Mouse (Mus musculus) adipocyte (in vitro differentiated cells): Measurements from ENCODE around the gene Heg1.

Source experiments
- DNase-seq: peaks from one replicate; pipeline ENCODE4 v3.0.0-alpha.2; 2016; ENCODE audit warnings: low spot score

The Heg1 gene

DNA sequence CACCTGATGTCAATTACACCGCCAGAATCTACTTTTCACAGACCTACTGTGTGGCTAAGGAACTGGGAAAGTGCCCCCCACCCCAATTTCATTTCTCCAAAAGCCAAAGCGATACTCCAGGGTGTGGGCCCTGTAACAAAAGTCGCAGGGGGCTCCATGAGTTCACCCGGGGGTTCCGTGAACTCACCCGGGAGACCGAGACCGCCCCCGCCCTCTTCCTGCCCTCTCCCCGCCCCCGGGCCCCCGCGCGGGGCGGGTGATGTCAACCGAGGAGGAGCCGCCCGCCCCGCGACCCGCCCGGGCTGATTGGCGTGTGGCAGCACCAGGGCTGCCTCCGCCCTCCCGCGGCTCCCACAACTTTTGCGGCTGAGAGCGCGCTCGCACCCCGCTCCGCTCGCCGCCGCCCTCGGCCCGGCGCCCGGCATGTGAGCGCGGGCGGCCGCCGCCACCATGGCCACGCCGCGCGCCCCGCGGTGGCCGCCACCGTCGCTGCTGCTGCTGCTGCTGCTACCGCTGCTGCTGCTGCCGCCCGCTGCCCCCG lies at the start of gene Heg1:
Heg1 (plus strand) TSS at position 209 of the 541 bp plus-strand sequence.
- DNase-seq = peak; percentile 73

DNA sequence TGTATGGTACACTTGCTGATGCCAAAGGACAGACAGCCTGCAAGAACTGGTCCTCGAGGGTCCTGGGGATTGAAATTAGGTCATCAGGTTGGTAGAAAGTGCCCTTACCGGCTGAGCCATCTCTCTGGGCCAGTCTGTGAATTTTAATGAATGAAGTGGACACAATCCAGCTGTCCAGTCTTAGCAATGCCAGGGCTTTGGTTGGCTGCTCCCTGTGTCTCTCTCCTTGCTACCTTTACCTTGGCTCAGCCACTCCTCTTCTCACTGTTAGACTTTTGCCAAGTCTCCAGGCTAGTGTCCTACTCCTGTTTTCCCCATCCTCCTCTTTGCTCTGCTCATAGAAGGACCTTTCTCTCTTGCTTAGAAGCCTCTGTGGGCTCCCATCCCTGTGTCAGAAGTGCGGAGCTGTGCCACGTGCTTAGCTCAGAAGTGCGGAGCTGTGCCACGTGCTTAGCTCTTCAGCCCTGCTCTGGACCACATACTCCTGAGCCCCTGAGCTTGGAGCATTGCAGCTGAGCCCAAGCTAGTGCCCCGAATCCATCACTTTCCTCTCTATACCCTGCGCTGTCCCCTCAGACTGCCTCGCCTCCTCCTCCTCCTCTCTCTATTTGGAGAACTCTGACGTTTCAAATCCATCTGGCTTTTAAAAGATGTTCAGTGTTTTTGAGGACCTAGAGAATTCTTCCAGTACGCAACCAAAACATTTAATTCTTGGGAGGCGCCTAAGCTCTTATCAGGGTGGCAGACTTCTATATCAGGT lies 48.2 kb upstream of the Heg1 start:
- no peak for DNase-seq

DNA sequence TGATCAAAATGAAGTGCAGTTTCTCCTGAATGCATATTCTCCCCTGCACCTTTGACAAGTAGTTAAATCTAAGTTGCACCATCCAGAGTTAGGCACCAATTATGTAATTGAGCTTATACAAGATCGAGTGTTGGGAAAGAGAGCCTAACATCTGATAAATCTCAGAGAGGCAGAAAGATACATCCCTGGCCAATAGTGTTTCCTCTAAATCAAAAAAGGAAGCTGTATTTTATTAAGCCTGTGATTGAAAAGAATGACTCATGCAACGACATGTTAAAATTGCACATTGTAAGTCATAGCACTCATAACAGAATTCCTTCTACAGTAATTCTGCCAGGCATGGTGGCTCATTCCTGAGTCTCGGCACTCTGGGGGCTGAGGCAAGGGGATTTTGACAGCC lies 42.4 kb upstream of the Heg1 start:
- peak; percentile 33 for DNase-seq

DNA sequence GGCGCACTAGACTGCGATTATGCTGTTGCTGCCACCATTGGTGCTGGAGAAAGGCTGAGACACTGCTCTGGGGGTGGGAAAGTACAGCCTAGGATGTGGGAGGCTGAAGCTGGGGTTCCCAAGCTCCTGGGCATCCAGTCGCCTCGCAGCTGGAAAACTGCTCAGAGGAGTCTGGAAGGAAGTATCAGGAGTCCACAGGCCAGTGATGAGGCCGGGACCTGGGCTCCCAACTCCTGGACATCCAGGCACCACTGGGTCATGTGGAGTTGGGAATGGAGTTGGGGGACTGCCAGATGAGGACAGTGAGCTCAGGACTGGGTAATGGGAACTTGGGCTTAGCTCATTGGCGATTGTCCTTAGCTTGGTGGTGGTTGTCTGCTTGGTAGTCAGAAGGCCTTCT lies 31.1 kb upstream of the Heg1 start:
- DNase-seq = no peak

DNA sequence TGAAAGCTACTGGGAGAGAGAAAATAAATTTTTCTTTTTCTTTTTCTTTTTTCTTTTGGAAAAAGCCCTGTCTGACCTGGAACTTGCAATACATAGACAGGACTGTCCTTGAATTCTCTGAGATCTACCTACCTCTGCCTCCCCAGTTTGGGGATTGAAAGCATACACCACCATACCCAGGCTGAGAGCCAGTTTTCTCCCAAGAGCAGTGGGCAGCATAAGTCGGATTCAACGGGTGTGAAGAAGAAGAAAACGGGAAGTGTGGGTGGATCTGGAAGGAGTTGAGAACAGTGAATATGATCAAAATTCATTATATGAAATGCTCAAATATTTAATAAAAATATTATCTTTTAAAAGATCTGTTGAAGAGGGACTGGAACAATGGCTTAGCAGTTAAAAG lies 28.7 kb upstream of the Heg1 start:
- no peak for DNase-seq

GRCm38 (mm10) chr16:33657191-33657590 lies 27.0 kb upstream of the Heg1 start:
- no peak for DNase-seq

- no peak for DNase-seq
Measured at GRCm38 (mm10) chr16:33658121-33658520, 26.0 kb upstream of the Heg1 start.

- no peak for DNase-seq
Measured at GRCm38 (mm10) chr16:33659521-33659920, 24.6 kb upstream of the Heg1 start.

DNA sequence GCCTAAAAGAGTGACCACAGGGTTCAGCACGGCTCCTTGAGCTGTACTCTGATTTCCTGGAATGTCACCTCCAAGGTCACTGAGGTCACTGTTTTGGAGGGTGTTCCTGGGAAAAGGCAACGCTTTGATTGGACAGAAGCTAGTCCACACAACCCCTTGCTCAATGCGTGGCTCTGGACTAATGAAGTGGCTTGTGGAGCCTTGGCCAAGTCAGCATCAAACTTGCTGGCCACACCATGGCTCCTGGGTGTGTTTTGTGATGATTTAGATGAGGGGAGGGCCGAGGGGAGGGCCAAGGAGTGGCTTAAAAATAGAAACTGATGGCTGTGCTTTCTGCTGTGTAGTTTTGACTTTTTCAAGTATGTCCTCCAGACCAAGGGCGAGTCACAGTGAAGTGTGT lies 24.0 kb upstream of the Heg1 start:
- peak; percentile 53 for DNase-seq

DNA sequence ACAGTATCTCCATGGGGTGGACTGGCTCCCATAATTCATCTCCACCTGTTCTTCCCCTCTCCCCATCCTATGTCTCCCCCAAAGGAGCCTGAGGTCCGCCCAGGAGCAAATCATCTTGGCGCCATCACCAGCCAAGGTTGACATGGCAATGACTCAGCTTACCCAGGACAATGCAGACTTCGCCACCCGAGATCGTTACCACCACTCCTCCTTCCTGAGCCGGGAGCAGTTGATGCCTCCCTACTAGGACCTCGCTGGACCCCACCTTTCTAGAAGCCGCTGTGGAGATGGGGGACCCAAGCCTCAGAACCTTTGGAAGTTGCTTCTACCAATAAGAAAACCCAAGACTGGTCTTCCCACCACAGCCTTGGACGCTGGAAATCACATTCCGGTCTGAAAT lies 21.3 kb upstream of the Heg1 start:
- no peak for DNase-seq

GRCm38 (mm10) chr16:33666226-33666625 lies 17.9 kb upstream of the Heg1 start:
- no peak for DNase-seq

DNA sequence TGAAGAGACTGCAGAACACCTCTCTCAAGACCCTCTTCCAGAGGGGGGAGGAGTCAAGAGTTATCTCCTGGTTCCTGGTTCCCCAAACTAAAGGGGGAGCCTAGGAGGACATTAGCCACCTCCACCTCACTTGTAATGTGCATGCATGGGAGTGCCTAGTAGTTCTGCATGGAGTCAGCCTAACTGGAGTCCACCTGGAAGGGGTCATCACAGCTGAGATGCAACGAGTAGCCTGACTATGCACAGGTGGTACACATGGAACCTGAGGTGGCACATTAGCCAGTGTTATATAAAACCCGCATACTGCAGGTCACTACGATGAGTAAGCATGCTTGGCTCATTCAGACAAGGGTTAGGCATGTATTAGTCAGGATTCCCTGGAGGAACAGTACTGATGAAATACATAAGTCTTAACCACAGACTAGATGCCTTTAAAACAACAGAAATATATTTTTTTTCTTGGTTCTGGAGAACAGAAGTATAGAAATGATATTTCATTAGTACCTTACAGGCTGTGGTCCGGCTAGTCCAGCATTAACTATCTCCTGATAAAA lies 17.1 kb upstream of the Heg1 start:
- peak; percentile 53 for DNase-seq

- DNase-seq = no peak
Measured at GRCm38 (mm10) chr16:33668448-33668847, 15.7 kb upstream of the Heg1 start.

DNA sequence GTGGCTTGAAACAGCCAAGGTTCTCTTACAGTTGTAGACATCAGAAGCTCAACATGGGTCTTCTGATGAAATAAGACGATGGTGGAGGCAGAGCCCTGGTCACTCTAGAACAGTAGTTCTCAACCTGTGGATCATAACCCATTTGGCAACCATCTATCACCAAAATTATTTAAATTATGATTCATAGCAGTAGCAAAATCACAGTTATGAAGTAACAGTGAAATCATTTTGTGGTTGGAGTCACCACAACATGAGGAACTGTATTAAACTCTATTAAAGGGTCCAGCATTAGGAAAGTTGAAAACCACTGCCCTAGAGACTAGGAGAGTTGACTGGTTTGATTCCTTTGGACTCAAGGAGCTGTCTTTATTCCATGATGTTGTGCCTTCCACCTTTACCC lies 15.1 kb upstream of the Heg1 start:
- no peak for DNase-seq

DNA sequence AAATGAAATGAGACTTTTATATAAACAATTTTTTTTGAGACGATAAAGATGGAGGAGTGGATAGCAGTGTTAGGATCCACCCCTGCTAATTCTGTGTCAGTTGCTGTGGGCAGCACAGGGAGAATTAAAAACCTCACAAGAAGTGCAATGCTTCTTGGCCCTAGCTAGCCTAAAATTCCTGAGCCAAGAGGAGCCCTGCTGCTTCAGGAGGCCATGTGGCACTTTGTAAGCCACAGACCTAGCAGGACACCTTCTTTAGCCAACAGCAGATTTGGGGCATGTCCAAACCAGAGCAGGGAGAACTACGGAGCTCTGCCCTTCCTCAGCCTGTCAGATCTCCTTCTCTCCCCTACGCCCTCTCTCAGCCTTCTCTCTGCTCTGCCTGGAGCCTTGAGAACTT lies 13.8 kb upstream of the Heg1 start:
- peak; percentile 73 for DNase-seq

DNA sequence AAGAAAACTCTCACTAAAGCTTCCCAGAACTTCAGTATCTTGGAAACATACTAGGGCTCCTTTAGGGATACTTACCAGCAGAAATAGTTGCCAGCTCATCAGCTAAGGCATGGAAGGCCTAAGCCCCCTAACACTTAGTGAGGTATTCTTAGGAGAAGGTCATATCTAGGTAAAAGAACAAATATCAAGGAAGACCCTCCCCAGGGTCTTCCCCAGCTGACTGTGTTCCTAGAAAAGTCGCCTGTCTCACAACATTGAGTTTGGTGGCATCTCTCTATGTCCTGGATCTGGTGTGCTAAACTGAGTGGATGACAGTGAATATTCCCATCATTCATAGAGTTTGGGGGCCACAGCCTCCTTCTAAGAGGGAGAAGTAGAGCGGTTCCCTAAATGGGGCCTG lies 13.2 kb upstream of the Heg1 start:
- no peak for DNase-seq

DNA sequence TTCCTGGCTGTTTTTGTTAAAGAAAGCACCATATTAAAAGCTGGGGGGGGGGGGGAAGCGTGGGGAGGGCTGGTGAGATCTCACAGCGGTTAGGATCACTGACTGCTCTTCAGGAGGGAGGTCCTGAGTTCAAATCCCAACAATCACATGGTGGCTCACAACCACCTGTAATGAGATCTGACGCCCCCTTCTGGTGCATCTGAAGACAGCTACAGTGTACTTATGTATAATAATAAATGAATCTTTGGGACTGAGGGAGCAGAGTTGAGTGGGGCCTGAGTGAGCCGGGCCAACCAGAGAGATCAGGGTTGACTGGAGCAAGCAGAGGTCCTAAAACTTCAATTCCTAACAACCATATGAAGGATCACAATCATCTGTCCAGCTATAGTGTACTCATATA lies 12.0 kb upstream of the Heg1 start:
- no peak for DNase-seq

DNA sequence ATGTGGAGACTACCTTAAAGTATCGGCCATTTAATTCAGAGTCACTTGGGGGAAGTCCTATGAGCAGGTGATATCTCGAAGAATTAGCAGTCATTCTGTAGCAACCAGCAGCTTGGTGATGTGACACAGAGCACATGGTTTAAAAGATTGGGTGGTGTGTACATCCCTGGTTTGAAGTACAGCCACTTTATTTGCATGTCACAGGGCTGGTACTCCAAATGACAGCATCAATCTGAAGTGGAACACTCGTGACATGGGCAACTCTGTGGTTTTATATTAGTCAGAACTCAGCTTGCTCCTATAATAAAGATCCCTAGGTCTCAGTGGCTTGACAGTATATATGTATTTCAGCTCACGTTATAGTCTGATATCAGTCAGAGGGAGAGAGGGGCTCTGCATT lies 11.5 kb upstream of the Heg1 start:
- no peak for DNase-seq

- DNase-seq = no peak
Measured at GRCm38 (mm10) chr16:33673530-33674109, 10.6 kb upstream of the Heg1 start.

DNA sequence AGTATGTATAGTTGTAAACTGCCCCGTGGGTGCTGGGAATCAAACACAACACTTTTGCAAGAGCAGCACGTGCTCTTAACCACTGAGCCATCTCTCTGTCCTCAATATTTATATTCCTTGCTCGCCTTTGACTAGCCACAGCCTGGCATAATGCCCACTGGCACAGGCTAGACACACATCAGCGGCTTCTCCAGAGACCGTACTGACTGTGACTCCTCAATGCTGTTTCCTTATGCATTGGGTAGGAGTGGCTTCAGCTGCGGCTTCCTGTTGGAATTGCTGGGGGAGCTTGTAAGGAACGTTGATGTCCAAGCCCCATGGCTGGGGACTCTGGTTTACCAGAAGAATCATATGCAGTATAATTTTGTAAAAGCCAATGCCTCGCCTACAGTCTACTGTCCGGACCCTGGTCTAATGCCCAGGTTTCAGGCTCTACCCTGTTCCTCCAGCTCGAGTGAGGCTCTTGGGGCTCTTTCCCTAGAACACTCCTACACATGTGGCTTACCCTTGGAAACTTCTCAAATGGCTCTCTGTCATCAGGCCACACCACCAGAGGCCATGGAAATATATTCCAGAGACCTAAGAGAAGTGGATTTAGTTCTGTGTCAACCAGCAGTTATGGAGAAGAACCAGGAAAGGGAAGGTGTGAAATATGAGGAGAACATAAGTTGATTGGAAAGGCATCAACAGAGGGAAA lies 8.9 kb upstream of the Heg1 start:
- DNase-seq = peak; percentile 46

DNA sequence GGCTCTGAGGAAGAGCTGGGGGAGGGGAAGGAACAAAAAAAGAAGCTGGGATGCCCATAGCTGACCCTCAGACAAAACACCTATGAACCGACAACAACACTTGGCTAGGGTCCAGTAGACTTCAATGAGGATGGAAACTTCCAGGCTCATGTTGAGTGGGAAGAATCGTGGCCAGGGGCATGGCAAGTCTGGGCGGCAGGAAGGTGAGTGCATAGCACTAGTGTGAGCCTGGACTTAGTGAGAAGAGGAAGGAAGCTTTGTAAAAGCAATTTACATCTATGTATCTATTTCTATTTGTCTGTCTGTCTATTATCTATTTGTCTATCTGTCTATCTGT lies 8.4 kb upstream of the Heg1 start:
- DNase-seq = no peak

DNA sequence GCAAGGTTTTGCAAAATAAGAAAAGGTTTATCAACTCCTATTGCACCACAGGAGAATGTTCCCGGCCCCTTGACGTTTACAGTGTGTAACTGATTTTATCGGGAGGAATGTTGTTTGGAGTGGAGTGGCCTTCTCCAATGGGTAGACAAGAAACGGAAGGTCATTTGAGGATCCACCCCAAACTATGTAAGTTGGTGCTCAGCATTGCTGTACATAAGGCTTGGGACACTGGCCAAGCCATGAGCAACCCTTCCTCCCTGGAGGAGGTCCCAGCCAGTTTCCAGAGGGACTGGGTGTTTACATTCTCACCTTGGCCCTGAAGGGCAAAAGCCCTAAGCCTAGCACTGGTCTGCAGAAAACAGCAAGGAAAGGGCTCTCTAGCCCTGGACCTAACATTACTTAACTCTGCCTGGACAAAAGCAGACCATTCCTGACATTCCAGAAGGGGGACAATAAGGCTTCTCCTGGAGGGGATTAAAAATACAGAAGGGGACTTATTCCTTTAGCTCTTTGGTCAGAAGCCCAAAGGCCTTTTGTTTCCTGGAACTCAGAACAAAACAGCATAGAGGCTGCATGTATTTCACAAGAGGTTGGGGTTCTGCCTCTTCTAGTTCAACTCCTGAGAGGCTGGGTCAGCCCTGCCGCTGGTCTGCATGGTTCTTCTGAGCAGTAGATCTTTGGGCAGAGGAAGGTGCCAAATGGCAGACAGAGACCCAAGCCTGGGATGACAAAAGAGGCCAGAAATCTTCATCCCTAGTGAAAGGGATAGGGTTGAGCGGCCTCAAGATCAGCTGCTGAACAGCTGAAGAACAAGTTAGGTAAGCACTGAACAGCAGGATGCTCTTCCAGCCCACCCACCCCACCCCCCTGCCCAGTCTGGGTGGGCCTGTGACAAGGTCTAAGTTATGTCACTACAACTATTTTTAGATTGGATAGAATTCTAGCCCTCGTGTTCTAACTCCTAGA lies 7.5 kb upstream of the Heg1 start:
- DNase-seq = peak; percentile 95
